Mouse (Mus musculus) regulatory T cell (primary cell): ENCODE measurements around the gene Gm49425.

ENCODE experiments used
- in situ Hi-C: fragments of 300-600 bp; cut with MboI, MseI; formaldehyde crosslinking; loops from one replicate; pipeline ENCODE4 v1.15.1; 2025; ENCODE audit warnings: high pct_unique_total_duplicates

Gene Gm49425

GRCm38 (mm10) chr15:101517161-101517560 lies at the start of gene Gm49425:
Gm49425 (minus strand) TSS chr15:101517261.
- in situ Hi-C loops, result loop anchor here (5.0 kb wide), 1 partner anchor 85 kb away; no protein-coding TSS in a partner anchor

DNA sequence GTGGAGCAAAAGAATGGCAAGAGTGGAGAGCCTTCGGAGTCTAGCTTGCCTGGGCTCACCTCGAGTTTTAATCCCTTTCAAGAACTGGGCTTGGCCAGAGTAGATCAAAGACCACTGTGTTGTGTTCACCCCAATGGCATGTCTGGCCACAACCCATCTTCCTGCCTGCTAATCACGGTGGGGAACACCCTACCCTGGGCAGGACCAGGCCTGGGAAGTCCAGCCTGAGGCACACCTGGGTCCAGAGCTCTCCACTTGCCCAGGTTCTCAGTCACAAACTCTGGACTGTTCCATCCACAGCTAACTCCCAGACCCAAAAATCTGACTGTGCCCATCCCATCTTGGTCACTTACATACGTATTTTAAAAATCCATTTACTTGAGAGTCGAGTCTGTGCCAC lies 45.8 kb upstream of the Gm49425 start, which contains the start of gene Krt90:
Krt90 (minus strand) TSS at position 101 of the 400 bp plus-strand sequence.
- in situ Hi-C loops, result no loop called here

GRCm38 (mm10) chr15:101558034-101558646 lies 41.1 kb upstream of the Gm49425 start:
- in situ Hi-C loops, result no loop called here

DNA sequence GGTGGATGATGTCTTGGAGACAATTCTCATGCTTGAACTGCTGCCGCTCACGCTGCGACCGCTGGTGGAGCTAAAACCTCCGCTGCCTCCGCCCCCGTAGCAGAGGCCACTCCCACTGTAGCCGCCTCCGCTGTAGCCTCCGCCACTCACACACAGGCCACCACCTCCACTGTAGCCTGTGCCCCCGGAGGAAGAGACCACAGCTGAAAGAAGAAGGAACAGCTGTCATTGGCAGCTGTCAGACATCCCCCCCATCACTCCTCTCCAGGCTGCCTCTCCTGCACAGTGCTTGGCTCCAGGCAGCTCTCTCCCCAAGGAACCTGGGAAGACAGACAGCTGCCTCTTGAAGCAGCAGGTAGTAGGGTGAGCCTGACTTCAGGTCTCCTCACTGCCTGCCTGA lies 36.1 kb upstream of the Gm49425 start:
- in situ Hi-C loops, result no loop called here

DNA sequence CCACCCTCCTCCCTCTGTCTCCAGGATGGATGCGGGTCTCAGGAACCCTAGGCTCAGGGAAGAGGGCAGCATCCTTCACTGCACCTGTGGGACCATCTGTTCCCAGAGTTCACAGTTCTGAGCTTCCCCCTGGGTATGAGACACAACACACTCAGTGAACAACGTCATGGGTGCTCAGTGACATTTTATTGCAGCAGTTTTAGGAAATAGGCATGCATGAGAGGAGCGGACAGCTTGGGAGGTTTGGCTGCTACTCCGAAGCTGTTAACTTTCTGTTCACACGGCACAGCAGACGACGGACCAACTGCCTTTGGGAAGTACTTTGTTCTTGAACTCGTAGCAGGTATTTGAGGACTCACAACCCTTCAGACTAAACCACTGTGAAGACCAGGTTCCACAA lies 35.1 kb upstream of the Gm49425 start:
- in situ Hi-C loops, result no loop called here

DNA sequence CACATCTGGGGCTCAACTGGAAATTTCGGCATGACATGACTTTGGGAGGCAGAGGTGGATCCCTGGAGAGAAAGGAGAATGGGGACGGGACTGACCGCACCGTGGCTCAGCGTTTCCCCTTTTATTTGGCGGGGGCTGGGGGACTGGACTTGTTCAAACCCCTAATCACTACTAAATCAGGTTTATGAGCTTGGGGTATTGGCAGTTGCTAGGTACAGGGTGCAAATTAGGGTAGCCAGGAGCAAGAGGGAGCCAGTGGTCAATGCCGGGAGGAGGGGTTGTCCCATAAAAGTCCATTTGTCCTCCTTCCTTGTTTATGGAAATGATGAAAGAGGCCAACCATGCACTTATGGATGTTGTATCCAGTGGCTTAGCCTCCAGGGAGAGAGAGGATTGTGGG lies 33.5 kb upstream of the Gm49425 start, which contains the start of gene Krt82:
Krt82 (minus strand) TSS at position 101 of the 400 bp plus-strand sequence.
- in situ Hi-C loops, result no loop called here

GRCm38 (mm10) chr15:101544478-101544877 lies 27.4 kb upstream of the Gm49425 start:
- in situ Hi-C loops, result loop anchor here (10.0 kb wide), 1 partner anchor 510 kb away; no protein-coding TSS in a partner anchor

- in situ Hi-C loops, result loop anchor here (10.0 kb wide), 1 partner anchor 512 kb away; no protein-coding TSS in a partner anchor
Observed at GRCm38 (mm10) chr15:101542543-101542942, 25.5 kb upstream of the Gm49425 start.

DNA sequence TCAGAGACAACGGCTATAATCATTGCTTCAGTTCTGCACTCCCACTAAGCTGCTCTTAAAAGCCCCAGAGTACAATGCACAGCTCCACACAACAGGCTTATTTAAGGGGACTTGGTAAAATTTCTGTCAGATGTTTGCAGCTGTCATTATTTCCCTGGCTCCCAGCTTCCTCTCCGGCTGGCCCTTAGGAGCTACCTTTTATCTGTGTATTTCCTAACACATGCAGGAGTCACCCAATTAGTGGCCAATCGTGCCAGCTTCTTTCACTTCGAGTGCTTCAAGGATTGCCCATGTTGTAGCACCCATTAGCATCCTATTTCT lies 21.5 kb upstream of the Gm49425 start:
- in situ Hi-C loops, result no loop called here

GRCm38 (mm10) chr15:101537864-101538579 lies 21.0 kb upstream of the Gm49425 start:
- in situ Hi-C loops, result no loop called here

DNA sequence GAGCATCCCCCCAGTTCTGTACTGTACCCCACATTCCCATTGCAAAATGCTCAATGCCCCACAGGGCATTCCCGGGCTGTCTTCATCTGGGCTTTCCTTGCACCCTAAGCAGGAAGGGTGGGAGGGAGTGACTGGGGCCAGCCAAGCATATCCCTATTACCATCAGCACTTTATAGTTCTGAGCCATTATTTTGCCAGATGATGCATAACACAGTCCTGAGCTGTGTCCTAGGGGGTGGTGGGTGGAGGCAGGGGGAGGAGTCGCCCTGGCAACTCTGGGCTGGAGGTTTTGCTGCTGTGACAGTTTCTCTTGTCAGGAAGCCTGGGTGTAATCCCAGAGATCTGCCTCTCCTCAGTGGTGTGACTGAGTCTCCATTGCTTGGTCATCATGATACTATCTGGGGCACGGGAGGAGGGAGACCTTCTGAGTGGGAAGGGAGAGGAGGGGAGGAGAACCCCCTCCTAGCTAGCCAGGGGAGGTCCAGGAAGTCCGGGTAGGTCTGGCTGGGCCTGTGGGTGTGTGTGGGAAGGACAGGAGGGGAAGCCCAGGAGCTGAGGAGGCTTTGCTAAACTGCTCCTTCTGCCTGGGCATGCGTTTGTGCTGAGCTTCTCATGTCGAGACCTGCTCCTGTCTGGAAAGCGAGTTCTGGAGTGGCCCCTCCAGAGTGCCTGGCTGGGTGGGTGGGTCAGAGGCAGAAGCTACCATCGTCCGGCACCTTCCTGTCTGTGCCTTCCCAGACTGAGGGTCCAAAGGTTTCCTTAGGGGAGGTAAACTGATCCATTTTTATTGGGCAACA lies 19.2 kb upstream of the Gm49425 start:
- in situ Hi-C loops, result no loop called here

GRCm38 (mm10) chr15:101532720-101533119 lies 15.7 kb upstream of the Gm49425 start, which contains the start of gene Krt84:
Krt84 (minus strand) TSS chr15:101532820.
- in situ Hi-C loops, result no loop called here

DNA sequence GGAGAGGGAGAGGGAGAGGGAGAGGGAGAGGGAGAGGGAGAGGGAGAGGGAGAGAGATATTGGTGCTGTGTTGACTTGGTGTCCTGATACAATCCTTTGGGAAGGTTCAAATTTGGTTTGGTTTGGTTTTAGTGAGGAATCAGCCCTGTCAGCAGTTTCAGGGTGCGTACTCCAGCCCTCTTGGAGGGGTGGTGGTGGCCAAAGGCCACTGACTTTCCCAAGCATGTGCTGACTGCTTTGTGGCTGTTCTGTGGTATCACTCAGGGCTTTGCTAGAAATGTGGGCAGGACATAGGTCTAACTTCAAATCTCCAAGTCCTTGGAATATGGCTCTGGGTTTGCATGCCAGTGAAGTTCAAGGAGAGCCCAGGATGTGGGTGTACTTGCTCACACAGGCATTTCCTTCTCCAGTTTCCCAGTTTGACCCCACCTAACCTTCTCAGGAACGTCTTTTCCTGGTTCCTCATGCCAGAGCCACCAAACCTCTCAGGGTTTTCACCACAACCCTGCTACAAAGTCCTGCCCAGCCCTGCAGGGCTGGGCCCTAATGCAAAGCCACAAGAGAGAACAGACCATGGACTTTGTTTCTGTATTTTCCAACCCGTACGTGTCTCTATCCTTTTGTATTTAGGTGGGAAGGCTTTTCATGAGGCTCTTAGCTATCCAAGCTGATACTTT lies 5.6 kb upstream of the Gm49425 start:
- in situ Hi-C loops, result no loop called here

GRCm38 (mm10) chr15:101519792-101520191 lies 2.7 kb upstream of the Gm49425 start:
- in situ Hi-C loops, result loop anchor here (5.0 kb wide), 1 partner anchor 87 kb away; no protein-coding TSS in a partner anchor

DNA sequence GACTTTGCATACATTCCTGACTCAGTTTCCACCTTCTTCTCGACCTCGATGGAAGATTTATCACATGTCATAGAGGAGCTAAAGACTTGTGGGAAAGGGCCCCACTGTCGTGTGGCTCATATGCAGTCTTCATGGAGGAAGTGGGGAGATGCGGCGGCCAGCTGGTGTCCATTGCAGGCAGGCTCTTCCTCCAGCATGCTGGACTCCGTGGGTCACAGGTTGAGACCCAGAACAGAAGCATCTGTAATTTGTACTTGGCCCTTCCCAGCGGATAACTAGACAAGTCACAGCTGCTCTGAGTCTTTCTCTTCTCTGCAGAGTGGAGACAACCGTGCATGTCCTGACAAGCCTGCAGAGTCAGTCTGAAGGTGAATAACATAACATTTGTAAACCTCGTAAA lies 8.8 kb downstream of the Gm49425 start:
- in situ Hi-C loops, result no loop called here

- in situ Hi-C loops, result no loop called here
Observed at GRCm38 (mm10) chr15:101506896-101507758, 9.9 kb downstream of the Gm49425 start.

DNA sequence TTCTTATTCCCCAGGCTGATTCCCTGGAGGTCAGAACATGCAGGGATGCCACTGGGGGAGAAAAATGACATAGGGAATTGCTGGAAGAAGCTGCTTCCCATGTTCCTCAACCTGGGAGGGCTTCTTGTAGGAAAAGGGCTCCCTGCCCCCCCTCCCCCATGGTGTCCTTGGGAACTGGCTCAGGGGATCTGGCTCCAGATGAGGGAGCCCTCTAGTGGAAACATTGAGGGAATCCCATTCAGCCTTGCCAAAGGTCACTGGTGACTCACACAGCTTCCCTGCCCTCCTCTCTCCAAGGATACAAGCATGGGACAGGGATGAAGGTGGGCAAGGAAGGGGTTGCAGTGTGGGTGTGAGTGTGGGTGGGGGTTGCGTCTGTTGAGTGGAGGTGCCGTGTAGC lies 19.9 kb downstream of the Gm49425 start:
- in situ Hi-C loops, result no loop called here

DNA sequence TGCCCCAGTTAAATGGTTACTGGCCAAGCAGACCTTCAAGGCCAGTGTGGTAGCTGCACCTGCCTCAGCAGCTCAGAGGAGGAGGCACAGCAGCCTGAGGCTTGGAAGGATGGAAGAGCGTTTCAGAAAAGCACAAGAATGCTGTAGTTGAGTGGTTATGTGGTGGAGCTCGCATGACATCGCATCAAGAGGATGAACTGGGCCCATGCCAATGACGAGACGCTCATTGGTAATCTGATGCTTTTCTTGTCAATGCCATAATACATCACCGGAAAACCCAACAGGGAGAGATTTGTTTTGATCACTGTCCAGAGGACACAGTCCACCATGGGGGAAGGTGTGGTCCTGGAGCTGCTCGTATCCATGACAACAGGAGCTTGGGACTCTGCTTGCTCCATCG lies 21.8 kb downstream of the Gm49425 start:
- in situ Hi-C loops, result no loop called here

- in situ Hi-C loops, result loop anchor here (5.0 kb wide), 1 partner anchor 37 kb away; no protein-coding TSS in a partner anchor
Observed at GRCm38 (mm10) chr15:101494203-101494602, 22.9 kb downstream of the Gm49425 start.

DNA sequence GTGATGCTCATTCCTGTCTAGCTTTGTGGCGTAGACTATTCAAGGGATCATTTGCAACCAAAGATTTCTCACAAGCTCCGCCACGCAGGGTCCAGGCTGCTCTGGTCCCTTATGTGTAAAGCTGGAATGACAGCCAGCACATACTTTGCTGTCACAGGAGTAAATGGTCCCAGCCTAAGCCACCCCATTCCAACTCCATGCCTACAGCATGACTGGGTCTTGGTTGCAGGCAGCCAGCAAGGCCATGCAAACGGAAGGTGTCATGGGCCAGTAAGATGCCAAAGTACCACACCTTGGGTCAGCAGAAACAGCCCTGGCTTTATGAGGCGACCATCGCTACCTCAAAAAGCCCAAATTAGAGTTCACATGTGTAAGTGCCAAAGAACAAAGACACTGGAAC lies 23.3 kb downstream of the Gm49425 start:
- in situ Hi-C loops, result loop anchor here (5.0 kb wide), 1 partner anchor 36 kb away; no protein-coding TSS in a partner anchor
